Mouse (Mus musculus) layer of hippocampus, postnatal 25 days (tissue): ENCODE data around the gene Klhl10. TPM values are rescaled to one million over a fixed set of nuclear protein-coding genes. Genes with fewer than 3 reads are reported as not detected.

Source experiments
- DNase-seq, 2 experiments: peaks; one replicate each; pipeline ENCODE4 v3.0.0; 2022; ENCODE audit warnings: mixed read lengths in 2 of 2, low spot score in 1 of 2; ENCODE audit errors: extremely low spot score in 1 of 2
- total RNA-seq, 2 experiments: library from RNA; stranded (reverse); gene quantifications; 2 replicates each; pipeline ENCODE4 v1.2.3; 2021

The Klhl10 gene
- total RNA-seq, 2 experiments from 2014 or later: 1.1 to 1.6 TPM

- DNase-seq: peak; percentile 45 to 72
Observed at GRCm38 (mm10) chr11:100408076-100408834, 33.5 kb upstream of the Klhl10 start.

- no peak for DNase-seq
Observed at GRCm38 (mm10) chr11:100408835-100409462, 32.8 kb upstream of the Klhl10 start.

DNA sequence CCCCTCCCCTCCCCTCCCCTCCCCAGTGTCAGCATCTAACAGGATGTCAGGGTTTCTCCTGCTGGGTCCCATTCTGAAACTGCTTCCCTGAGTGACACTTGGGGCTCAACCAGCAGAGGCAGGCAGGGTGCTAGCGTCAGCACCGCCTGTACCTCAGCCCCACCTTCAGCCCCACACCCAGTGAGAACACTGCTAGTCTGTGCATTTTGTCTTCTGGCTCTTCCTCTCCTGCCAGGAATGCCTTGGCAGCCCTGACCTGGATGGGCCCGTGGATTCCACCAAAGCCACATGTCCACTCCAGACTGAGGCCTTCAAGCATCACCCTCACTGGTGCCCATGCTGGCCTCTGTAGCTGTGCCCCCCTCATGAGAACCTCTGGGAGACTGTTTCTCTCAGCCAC is 32.0 kb upstream of the Klhl10 start:
- no peak for DNase-seq

DNA sequence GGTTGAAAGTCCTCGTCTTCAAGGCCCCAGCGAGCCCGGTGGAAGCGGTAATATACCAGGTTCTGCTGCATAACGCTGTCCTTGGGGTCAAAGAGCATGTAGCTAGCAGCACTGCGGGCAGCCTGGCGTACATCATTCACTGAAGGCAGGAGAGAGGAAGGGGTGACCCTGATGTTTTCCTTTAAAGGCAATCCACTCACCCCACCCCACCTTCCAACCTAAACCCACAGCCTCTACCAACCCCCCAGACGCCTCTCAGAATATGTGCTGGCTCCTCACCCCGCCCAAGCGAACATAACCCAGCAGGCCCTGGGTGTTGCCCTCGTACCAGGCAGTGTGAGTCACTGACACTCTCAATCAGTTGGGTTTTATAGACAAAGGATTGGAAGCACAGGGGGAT is 30.0 kb upstream of the Klhl10 start:
- DNase-seq: no peak

GRCm38 (mm10) chr11:100413541-100413940 is 28.2 kb upstream of the Klhl10 start:
- no peak for DNase-seq

DNA sequence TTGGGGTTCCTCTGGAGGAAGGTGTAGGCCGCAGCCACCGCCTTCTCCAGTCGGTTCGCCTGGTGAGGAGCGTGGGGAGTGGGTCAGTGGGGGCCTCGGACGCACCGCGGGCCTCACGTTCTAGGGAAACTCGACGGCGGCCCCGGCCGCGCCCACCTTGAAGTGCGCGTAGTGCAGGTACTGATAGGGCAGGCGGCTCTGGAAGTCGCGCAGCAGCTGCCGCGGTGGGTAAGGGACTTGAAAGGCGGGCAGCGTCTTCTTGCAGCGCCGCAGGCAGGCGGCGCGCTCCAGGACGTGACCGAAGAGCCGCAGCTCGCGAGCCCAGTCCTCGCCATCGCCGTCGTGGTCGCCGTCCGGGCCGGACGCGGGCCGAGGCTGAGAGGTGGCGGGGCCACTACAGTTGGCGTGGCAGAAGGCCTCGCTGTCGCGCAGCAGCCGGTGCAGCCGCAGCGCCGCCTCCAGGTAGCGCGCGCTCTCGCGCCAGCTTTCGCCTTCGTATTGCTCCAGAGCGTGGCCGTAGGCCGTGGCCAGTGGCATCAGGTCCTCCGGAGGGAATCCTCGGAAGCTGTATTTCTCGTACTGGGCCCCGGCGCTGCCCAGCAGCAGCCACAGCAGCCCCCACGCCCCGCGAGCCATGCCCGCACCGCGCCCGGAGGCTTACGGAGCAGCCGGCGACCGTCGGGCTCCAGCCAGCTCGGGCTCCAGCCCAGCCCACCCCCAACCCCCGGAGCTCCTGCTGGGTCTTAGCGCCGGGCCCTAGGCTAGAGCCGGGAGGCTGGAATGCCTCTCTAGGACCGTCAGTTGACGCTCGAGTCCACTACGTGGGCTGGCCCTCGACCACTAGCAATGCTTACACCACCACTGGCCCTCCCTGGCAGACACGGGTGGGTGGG is 27.4 kb upstream of the Klhl10 start, which contains the start of gene P3h4:
Gene P3h4, minus strand, starts transcription at position 816 of the 893 bp plus-strand sequence.
- DNase-seq: peak; percentile 55 to 61

GRCm38 (mm10) chr11:100414914-100415822 is 26.5 kb upstream of the Klhl10 start, which contains the start of gene Fkbp10:
Fkbp10 (plus strand) TSS chr11:100415697.
- DNase-seq: no peak

DNA sequence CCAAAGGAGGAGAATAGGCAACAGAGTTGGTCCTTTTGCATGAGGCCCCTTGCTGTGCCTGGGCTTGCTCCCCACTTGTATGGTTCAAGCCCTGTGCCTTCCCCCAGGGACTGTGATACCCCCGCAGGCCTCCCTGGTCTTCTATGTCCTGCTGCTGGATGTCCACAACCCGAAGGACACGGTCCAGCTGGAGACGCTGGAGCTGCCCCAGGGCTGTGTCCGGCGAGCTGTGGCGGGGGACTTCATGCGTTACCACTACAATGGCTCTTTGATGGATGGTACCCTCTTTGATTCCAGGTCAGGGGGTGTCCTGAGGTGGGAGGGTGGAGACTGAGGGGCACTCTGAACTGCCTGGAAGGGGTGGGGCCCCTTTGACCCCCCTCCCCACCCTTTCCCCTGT is 20.2 kb upstream of the Klhl10 start:
- DNase-seq: no peak

GRCm38 (mm10) chr11:100423836-100424235 is 17.9 kb upstream of the Klhl10 start:
- DNase-seq: no peak

DNA sequence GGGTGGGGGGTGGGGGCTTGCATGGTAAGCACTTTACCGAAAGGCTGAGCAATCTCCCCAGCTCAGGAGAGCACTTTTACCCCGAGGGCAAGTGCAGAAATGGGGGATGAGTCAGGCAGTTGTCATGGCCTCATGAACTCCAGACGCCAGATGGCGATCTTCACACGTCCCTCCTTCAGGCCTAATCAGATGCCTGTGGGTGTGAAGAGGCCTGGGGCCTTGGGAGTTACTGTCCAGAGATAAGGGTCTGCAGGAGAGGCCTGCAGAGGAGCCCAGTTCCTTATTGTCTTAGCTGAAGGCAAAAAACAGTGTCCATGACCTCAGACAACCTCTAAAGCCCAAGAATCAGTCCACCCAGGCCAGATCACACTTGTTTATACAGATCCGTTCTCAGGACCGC is 15.9 kb upstream of the Klhl10 start:
- DNase-seq: peak; percentile 50 to 79

DNA sequence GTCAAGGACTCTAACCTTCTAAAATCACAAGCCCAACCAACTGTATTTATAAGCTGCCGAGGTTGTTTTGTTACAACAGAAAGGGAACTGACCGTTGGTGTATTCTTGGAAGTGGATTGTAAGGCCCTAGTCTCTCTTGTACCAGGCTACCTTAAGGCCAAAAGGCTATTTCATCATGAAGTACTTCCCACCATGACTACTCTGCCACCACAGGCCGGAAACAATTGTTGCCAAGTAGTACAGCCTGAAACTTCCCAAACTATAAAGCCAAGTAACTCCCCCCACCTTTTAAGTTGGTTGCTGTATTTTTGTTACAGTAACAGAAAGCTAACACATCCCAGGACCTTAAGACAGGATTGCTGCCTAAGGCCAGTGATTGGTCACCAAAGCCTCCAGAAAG is 14.9 kb upstream of the Klhl10 start:
- DNase-seq: no peak

DNA sequence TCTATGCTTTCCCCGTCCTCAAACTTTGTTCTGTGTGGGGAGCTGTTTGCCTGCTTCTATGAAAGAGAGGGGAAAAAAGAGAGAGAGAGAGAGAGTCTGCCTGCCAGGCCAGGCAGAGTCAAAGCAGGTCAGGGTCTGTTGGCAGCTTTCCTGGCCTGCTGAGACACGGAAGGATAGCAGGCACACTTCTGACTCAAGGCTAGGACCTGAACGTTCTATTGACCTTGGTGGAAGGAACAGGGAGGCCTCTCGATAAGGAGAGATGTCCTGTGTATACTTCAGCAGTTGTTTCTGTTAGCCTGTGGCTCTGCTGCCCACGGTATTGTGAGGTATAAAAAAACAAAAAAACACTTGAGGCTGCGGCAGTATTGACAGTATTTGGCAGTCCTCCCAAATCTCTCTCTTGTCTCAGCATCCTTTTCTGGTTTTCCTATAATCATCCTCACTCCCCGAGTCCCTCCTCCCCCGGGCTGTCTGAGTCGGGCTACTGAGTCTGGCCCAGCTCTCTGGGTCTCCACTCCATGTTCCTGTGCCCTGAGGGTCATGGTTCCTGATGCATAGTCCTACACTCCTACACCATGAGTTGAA is 13.0 kb upstream of the Klhl10 start:
- DNase-seq: no peak

GRCm38 (mm10) chr11:100430052-100430451 is 11.7 kb upstream of the Klhl10 start:
- no peak for DNase-seq

GRCm38 (mm10) chr11:100432002-100432401 is 9.7 kb upstream of the Klhl10 start:
- DNase-seq: no peak

DNA sequence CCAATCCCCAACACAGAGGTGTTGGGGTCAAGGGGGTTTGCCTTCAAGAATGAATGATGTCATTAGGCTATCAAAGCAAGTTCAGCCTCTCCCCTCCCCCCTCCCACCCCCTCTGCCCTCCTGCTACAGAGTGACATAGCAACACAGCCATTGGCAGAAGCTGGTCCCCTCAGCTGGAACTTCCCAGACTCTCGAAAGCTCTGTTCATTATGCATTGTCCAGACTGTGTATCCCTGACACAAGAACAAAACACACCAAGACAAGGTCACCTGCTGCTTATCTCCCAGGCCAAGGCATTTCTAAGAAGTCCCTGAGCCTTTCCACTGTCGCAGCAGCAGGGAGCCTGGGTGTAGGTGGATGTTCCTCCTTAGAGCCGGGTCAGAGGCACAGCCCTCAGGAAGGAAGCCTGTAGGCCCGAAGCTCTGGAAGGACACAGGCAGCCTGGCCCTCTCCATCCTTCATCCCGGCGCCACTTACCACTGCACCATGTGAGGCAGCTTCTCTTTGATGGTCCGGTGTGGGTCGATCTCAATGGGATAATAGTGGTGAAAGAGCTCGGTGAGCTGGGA is 6.0 kb upstream of the Klhl10 start:
- no peak for DNase-seq

DNA sequence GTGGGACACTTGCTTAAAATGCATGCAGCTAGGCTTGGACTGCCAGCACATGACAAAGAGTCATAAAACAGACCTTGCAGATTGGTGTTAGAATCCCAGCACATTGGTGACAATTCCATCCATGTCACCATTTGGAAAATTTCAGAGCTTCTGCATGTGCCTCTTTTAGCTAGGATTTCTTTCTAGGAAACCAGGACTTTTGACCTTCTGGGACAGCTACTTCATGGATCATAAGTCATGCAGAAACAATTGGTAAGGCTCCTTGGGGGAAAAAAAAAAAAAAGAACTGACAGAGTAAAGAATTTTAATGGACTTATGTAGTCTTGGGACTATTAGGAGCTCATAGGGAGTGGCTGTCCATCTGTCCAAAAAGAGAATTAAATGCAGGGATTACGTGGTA is 3.8 kb upstream of the Klhl10 start:
- no peak for DNase-seq

DNA sequence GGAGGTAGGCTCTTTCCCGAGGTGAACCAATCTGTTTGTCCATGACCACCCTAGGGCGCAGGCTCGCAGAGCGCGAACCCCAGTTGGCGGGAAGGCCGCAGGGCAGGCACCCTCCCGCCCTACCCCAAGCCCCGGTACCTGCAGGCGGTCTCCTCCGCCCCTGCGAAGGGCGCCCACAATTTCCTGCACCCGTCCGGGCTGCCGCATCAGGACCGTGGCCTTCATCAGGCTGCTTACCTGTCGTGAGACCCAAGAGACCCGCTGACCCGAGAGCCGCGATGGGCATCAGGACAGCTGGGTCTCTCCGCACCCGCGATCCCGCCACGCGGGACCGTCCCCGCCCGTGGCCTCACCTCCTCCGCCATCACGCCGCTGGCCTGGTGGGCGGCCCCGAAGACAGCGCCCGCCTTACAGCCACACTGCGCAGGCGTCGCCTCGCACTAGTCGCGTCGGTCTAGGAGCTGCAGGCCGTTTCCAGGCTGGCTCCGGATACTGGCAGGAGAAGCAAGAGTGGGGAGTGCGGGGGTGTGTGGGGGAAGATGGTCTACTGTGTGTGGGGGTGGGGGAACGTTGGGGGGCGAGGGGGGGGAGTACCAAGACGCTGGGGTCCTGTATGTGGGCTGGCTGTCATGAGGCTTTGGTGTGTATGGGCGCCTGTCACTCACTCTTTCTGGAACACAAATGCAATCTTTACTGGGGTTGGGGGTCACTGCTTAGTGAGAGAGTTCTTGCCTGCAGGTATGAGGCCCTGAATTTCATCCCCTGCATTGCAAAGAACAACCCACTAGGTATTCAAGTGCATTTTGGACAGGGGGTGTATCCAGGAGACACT is 810 bp upstream of the Klhl10 start:
- peak; percentile 66 to 76 for DNase-seq

DNA sequence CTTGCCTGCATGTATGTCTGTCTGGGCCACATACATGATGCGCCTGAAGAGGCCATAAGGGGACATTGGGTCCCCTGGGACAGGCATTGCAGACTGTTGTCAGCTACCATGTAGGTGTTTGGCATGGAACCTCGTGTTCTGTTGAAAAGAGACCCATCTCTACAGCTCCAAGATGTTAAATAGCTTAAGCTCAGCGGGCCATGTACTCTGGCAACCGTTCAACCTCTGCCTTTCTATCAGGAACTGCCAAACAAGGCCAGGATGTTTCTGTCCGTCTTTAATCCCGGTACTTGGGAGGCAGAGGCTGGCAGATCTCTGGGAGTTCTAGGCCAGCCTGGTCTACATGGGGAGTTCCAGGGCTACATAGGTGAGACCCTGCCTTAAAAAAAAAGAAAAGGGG is 908 bp downstream of the Klhl10 start:
- no peak for DNase-seq
